Mouse (Mus musculus): ENCODE results near the gene Ccdc125. TPM values are rescaled to one million over a fixed set of nuclear protein-coding genes. Genes with fewer than 3 reads are reported as not detected.

Gene Ccdc125
- 3.2 and 4.4 TPM in 2 replicates for polyA plus RNA-seq (2014; fragmentation: Nextera tagmentation; extraction: Ambion mirVana)

DNA sequence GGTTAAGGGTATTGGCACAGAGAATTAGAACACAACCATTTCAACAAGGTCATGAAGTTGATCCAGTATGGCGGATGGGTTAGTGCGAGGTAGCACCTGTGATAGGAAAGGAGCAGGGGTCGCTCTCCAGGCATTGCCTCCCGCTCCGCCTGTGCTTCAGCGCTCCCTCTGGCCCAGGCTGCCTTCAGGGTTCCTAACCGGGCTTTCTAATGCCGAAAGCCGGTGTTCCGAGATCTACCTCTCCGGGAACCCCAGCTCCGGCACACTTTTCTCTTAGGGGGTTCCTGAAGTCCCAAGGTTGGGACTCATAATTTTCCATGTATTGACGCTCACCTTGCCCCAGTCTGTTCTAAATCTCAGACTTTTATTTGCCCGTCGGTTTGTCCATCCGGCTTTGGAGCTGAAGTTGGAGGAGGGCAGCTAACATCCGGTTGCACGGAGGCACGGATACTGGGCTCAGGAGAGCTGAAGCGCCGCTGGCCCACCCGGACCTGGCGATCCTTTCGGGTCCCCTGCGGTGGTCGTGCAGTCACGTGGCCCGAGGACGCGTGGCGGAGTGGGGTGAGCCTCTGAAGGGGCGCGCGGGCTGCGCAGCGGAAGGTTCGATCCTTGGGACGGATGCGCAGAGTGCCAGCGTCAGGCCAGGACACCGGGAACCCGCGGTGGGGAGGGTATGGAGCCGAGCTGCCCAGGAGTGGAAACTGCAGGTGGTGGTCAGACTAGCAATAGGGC is at the start of gene Ccdc125:
Gene Ccdc125, plus strand, starts transcription at position 427 of the 732 bp plus-strand sequence.
- H3K4me1 ChIP-seq (ENCODE audit: control insufficient read depth, insufficient read depth, low read length) = no peaks in the 10 kb centered on the region
- peak within 1 kb of the TSS; percentile 57 for H3K27ac ChIP-seq (ENCODE audit: low read depth, low read length)
- ATAC-seq (replicated peaks; ENCODE audit: insufficient number of reproducible peaks, low FRiP score, low TSS enrichment) = peak; percentile 50
- H3K9ac ChIP-seq (ENCODE audit: low read depth, low read length) = peak within 1 kb of the TSS; percentile 91
- peaks cover 3% of the 10 kb centered on the region; the same call in 1 of the 2 replicates for H3K36me3 ChIP-seq (ENCODE audit: control insufficient read depth, insufficient read depth, low read length)
- H3K27me3 ChIP-seq (ENCODE audit: control insufficient read depth, insufficient read depth, low read length) = no peaks in the 10 kb centered on the region
- no peaks in the 10 kb centered on the region for H3K9me3 ChIP-seq (replicated peaks; ENCODE audit: control insufficient read depth, low read length)
- H3K4me3 ChIP-seq (ENCODE audit: low read depth, low read length) = peak within 1 kb of the TSS; percentile 76
- H3K4me2 ChIP-seq = peak within 1 kb of the TSS; percentile 83
- under 1% methylated on average over 44 of the region's 44 CpGs for WGBS (ENCODE audit: insufficient replicate concordance)

GRCm38 (mm10) chr13:100622241-100622640 is 47.3 kb upstream of the Ccdc125 start:
- no peak for ATAC-seq (replicated peaks; ENCODE audit: insufficient number of reproducible peaks, low FRiP score, low TSS enrichment)
- Histone ChIP-seq H3K27ac (ENCODE audit: low read depth, low read length) (no peak overlapping the region), H3K36me3 (ENCODE audit: control insufficient read depth, insufficient read depth, low read length) (peaks cover 17% of the 10 kb centered on the region), H3K4me1 (ENCODE audit: control insufficient read depth, insufficient read depth, low read length) (no peaks in the 10 kb centered on the region), H3K9ac (ENCODE audit: low read depth, low read length) (no peak overlapping the region), H3K4me3 (ENCODE audit: low read depth, low read length) (no peak overlapping the region), H3K27me3 (ENCODE audit: control insufficient read depth, insufficient read depth, low read length) (peaks cover 5% of the 10 kb centered on the region; the same call in 1 of the 2 replicates), H3K9me3 (replicated peaks; ENCODE audit: control insufficient read depth, low read length) (no peaks in the 10 kb centered on the region), H3K4me2 (no peak overlapping the region)
- 86% methylated on average over 4 of the region's 4 CpGs for WGBS (ENCODE audit: insufficient replicate concordance)

GRCm38 (mm10) chr13:100634106-100634691 is 35.3 kb upstream of the Ccdc125 start:
- no peaks in the 10 kb centered on the region for H3K27me3 ChIP-seq (ENCODE audit: control insufficient read depth, insufficient read depth, low read length)
- no peak for ATAC-seq (replicated peaks; ENCODE audit: insufficient number of reproducible peaks, low FRiP score, low TSS enrichment)
- whole genome bisulfite sequencing (ENCODE audit: insufficient replicate concordance) = 71% methylated on average over 3 of the region's 3 CpGs
- peaks cover 17% of the 10 kb centered on the region for H3K36me3 ChIP-seq (ENCODE audit: control insufficient read depth, insufficient read depth, low read length)
- H3K9me3 ChIP-seq (replicated peaks; ENCODE audit: control insufficient read depth, low read length) = no peaks in the 10 kb centered on the region
- no peak overlapping the region for H3K4me3 ChIP-seq (ENCODE audit: low read depth, low read length)
- no peaks in the 10 kb centered on the region for H3K4me1 ChIP-seq (ENCODE audit: control insufficient read depth, insufficient read depth, low read length)
- no peak overlapping the region for H3K9ac ChIP-seq (ENCODE audit: low read depth, low read length)
- H3K4me2 ChIP-seq = no peak overlapping the region
- H3K27ac ChIP-seq (ENCODE audit: low read depth, low read length) = no peak overlapping the region

DNA sequence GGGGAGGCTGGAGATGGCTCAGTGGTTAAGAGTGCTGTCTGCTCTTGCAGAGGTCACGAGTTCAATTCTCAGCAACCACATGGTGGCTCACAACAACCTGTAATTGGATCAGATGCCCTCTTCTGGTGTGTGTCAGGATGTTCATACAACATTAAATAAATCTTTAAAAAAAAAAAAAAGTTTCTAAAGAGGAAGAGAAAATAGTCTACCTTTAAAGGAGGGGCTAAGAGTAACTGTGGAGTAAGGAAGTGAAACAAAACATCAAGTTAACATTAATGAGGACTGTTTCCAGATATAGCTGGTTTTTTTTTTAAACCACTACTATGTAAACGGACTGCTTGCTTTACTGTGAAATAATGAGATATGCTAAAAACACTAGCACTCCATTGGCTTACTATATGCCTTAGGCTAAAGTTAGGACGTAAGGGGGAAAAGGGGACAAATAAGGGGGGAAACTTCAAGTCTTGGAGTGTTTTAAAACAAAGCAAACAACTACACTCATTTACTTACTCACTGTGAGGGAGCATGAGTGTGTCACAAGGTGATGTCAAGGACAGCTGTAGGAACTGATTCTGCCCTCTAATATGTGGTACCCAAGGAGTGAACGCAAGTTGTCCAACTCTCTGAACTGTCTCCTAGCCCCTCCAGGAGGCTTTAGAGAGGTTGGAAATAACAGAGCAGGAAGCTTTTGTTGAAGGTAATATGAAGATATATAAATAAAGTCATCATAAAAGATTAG is 26.9 kb upstream of the Ccdc125 start:
- H3K27ac ChIP-seq (ENCODE audit: low read depth, low read length) = no peak overlapping the region
- no peak overlapping the region for H3K4me2 ChIP-seq
- H3K4me3 ChIP-seq (ENCODE audit: low read depth, low read length) = no peak overlapping the region
- ATAC-seq (replicated peaks; ENCODE audit: insufficient number of reproducible peaks, low FRiP score, low TSS enrichment) = no peak
- H3K27me3 ChIP-seq (ENCODE audit: control insufficient read depth, insufficient read depth, low read length) = no peaks in the 10 kb centered on the region
- no peaks in the 10 kb centered on the region for H3K9me3 ChIP-seq (replicated peaks; ENCODE audit: control insufficient read depth, low read length)
- 92% methylated on average over 4 of the region's 4 CpGs for whole genome bisulfite sequencing (ENCODE audit: insufficient replicate concordance)
- H3K4me1 ChIP-seq (ENCODE audit: control insufficient read depth, insufficient read depth, low read length) = no peaks in the 10 kb centered on the region
- H3K36me3 ChIP-seq (ENCODE audit: control insufficient read depth, insufficient read depth, low read length) = peaks cover 26% of the 10 kb centered on the region
- no peak overlapping the region for H3K9ac ChIP-seq (ENCODE audit: low read depth, low read length)

- peaks cover 7% of the 10 kb centered on the region; the same call in 1 of the 2 replicates for H3K4me1 ChIP-seq (ENCODE audit: control insufficient read depth, insufficient read depth, low read length)
- H3K4me2 ChIP-seq = no peak overlapping the region
- H3K4me3 ChIP-seq (ENCODE audit: low read depth, low read length) = no peak overlapping the region
- no peak for ATAC-seq (replicated peaks; ENCODE audit: insufficient number of reproducible peaks, low FRiP score, low TSS enrichment)
- no peak overlapping the region for H3K9ac ChIP-seq (ENCODE audit: low read depth, low read length)
- H3K36me3 ChIP-seq (ENCODE audit: control insufficient read depth, insufficient read depth, low read length) = peaks cover 9% of the 10 kb centered on the region
- WGBS (ENCODE audit: insufficient replicate concordance) = 92% methylated on average over 8 of the region's 8 CpGs
- H3K27ac ChIP-seq (ENCODE audit: low read depth, low read length) = no peak overlapping the region
- H3K27me3 ChIP-seq (ENCODE audit: control insufficient read depth, insufficient read depth, low read length) = no peaks in the 10 kb centered on the region
- H3K9me3 ChIP-seq (replicated peaks; ENCODE audit: control insufficient read depth, low read length) = no peaks in the 10 kb centered on the region
These were observed 21.3 kb upstream of the Ccdc125 start for GRCm38 (mm10) chr13:100648223-100648622.

DNA sequence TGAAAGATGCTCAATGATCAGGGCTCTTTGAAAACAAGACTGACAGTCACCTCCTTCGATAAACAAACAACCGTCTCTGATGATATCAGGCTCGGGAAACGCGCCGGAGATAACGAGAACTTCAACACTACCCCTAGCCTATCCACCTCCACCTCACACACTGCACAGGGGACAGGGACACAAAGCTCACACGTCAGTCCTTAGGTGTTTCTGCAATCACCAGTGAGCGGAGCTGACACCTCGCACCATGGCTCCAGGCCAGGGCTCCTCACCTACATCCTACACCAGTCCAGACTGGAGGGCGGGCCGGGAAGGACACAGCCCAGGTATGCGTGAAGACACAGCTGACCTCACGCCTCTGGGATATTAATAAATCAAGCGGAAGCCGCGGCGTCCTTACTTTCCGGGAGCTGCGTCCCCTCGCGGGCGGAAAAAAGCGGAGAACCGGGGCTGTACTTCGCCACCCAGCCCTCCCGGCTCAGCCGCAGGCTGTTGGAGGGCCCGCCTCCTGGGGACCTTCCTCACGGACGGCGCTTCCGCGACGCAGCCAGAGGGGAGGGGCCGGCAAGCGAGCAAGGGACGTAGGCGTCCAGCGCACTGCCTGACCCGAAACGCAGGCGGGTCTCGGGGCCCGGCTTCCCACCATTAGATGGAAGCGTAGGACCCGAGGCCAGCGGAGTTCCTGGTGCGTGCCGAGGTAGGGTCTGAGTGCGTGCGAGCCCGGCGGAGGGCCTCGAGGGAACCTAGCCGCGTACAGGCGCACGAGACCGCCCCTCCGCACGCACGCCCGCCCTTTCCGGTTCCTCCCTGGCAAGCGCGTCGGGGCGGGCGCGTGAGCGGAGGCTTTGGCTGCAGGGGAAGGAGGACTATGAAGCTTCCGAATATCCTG is 18.7 kb upstream of the Ccdc125 start, which contains the start of the genes Ak6 and Rad17:
Gene Ak6, plus strand, starts transcription at position 430 of the 889 bp plus-strand sequence.
Gene Rad17, minus strand, starts transcription at position 502 of the 889 bp plus-strand sequence.
- Histone ChIP-seq H3K9me3 (replicated peaks; ENCODE audit: control insufficient read depth, low read length) (no peaks in the 10 kb centered on the region), H3K9ac (ENCODE audit: low read depth, low read length) (peak within 1 kb of the TSS; percentile 95), H3K27ac (ENCODE audit: low read depth, low read length) (peak within 1 kb of the TSS; percentile 95), H3K4me3 (ENCODE audit: low read depth, low read length) (peak within 1 kb of the TSS; percentile 96), H3K27me3 (ENCODE audit: control insufficient read depth, insufficient read depth, low read length) (no peaks in the 10 kb centered on the region), H3K4me2 (peak within 1 kb of the TSS; percentile 86), H3K4me1 (ENCODE audit: control insufficient read depth, insufficient read depth, low read length) (peaks cover 7% of the 10 kb centered on the region; the same call in 1 of the 2 replicates), H3K36me3 (ENCODE audit: control insufficient read depth, insufficient read depth, low read length) (no peaks in the 10 kb centered on the region)
- peak; percentile 98 for ATAC-seq (replicated peaks; ENCODE audit: insufficient number of reproducible peaks, low FRiP score, low TSS enrichment)
- under 1% methylated on average over 67 of the region's 73 CpGs for WGBS (ENCODE audit: insufficient replicate concordance)

GRCm38 (mm10) chr13:100651439-100652186 is 17.9 kb upstream of the Ccdc125 start, which contains the start of gene Taf9:
Gene Taf9, plus strand, starts transcription at chr13:100651579.
- no peaks in the 10 kb centered on the region for H3K9me3 ChIP-seq (replicated peaks; ENCODE audit: control insufficient read depth, low read length)
- peak; percentile 53 for ATAC-seq (replicated peaks; ENCODE audit: insufficient number of reproducible peaks, low FRiP score, low TSS enrichment)
- H3K27me3 ChIP-seq (ENCODE audit: control insufficient read depth, insufficient read depth, low read length) = no peaks in the 10 kb centered on the region
- peak within 1 kb of the TSS; percentile 96 for H3K4me3 ChIP-seq (ENCODE audit: low read depth, low read length)
- H3K9ac ChIP-seq (ENCODE audit: low read depth, low read length) = peak within 1 kb of the TSS; percentile 95
- peaks cover 7% of the 10 kb centered on the region; the same call in 1 of the 2 replicates for H3K4me1 ChIP-seq (ENCODE audit: control insufficient read depth, insufficient read depth, low read length)
- H3K36me3 ChIP-seq (ENCODE audit: control insufficient read depth, insufficient read depth, low read length) = no peaks in the 10 kb centered on the region
- under 1% methylated on average over 56 of the region's 63 CpGs for WGBS (ENCODE audit: insufficient replicate concordance)
- H3K27ac ChIP-seq (ENCODE audit: low read depth, low read length) = peak within 1 kb of the TSS; percentile 95
- peak within 1 kb of the TSS; percentile 86 for H3K4me2 ChIP-seq

Measured in heart, embryonic 11.5 days (tissue).